Mouse (Mus musculus) heart, embryonic 14.5 days (tissue): ENCODE results near the gene Flrt1. TPM values are rescaled to one million over a fixed set of nuclear protein-coding genes. Genes with fewer than 3 reads are reported as not detected.

Source experiments
- ATAC-seq: fragments of 200-750 bp; cut with Nextera tagmentation; 2 replicates; pipeline ENCODE4 v1.8.0; 2017; ENCODE audit warnings: low read depth, moderate TSS enrichment; ENCODE audit not compliant: insufficient number of reproducible peaks, insufficient read depth, low FRiP score
- H3K27ac ChIP-seq, 2 experiments: fragments of 200-500 bp in 1 of 2; fragments of 300-500 bp in 1 of 2; sonication (generic) in 1 of 2; replicated peaks in 1 of 2; 2 replicates each; pipeline ENCODE4 v1.5.1; 2012 to 2014; ENCODE audit warnings: low read depth in 2 of 2, low read length in 2 of 2, control low read depth in 1 of 2, mild to moderate bottlenecking in 1 of 2, mixed read lengths in 1 of 2; ENCODE audit not compliant: control insufficient read depth in 1 of 2, insufficient read depth in 1 of 2
- H3K27me3 ChIP-seq: fragments of 300-500 bp; sonication (generic); 2 replicates; pipeline ENCODE4 v1.6.1; 2014; ENCODE audit warnings: mild to moderate bottlenecking, low read length, control low read depth; ENCODE audit not compliant: control insufficient read depth, insufficient read depth
- H3K36me3 ChIP-seq: fragments of 300-500 bp; sonication (generic); 2 replicates; pipeline ENCODE4 v1.6.1; 2014; ENCODE audit warnings: mild to moderate bottlenecking, control low read depth, low read length, mixed read lengths; ENCODE audit not compliant: control insufficient read depth, insufficient read depth
- H3K4me1 ChIP-seq, 2 experiments: fragments of 200-500 bp in 1 of 2; fragments of 300-500 bp in 1 of 2; sonication (generic) in 1 of 2; 2 replicates each; pipeline ENCODE4 v1.6.1; 2012 to 2014; ENCODE audit warnings: low read length in 2 of 2, control low read depth in 1 of 2, mixed read lengths in 1 of 2; ENCODE audit not compliant: control insufficient read depth in 2 of 2, insufficient read depth in 2 of 2
- H3K4me2 ChIP-seq: fragments of 300-500 bp; sonication (generic); 2 replicates; pipeline ENCODE4 v1.6.1; 2014; ENCODE audit warnings: mild to moderate bottlenecking, low read length
- H3K4me3 ChIP-seq, 2 experiments: fragments of 200-500 bp in 1 of 2; fragments of 300-500 bp in 1 of 2; sonication (generic) in 1 of 2; 2 replicates each; pipeline ENCODE4 v1.5.1; 2012 to 2014; ENCODE audit warnings: low read length in 2 of 2, mild to moderate bottlenecking in 2 of 2, control low read depth in 1 of 2, low read depth in 1 of 2, moderate library complexity in 1 of 2; ENCODE audit not compliant: control insufficient read depth in 1 of 2, insufficient read depth in 1 of 2
- H3K9ac ChIP-seq: fragments of 300-500 bp; sonication (generic); 2 replicates; pipeline ENCODE4 v1.6.1; 2014; ENCODE audit warnings: mild to moderate bottlenecking, low read length
- H3K9me3 ChIP-seq: fragments of 300-500 bp; sonication (generic); 2 replicates; pipeline ENCODE4 v1.6.1; 2016; ENCODE audit warnings: low read length, control low read depth; ENCODE audit not compliant: control insufficient read depth
- WGBS: fragments of 180-500 bp; shearing (Covaris S2); extraction: QIAGEN DNeasy Blood & Tissue Kit; methylation state at CpG from one replicate; pipeline ENCODE4 v1.1.7; 2014; 5-methylcytosine and 5-hydroxymethylcytosine counted together
- polyA plus RNA-seq: library from polyadenylated mRNA; unstranded; fragments of >200 nt; fragmentation: Nextera tagmentation; extraction: Ambion mirVana; gene quantifications from 2 replicates; pipeline ENCODE4 v1.2.1, GENCODE M21; 2014

Flrt1 gene
- polyA plus RNA-seq, 1 experiment from 2014 or later, result 1.5 TPM

- H3K9me3 ChIP-seq, result no peaks in the 10 kb centered on the region
- ATAC-seq, result no peak
- H3K4me2 ChIP-seq, result no peak overlapping the region
- H3K9ac ChIP-seq, result peak overlapping the region; percentile 42
- H3K4me3 ChIP-seq, result no peak overlapping the region
- peaks cover 12 to 13% of the 10 kb centered on the region in 2 experiments for H3K4me1 ChIP-seq
- no peaks in the 10 kb centered on the region for H3K27me3 ChIP-seq
- no peaks in the 10 kb centered on the region for H3K36me3 ChIP-seq
- peak overlapping the region; percentile 67 to 90 for H3K27ac ChIP-seq
- WGBS, result 52% methylated on average over 4 of the region's 4 CpGs
Observed at GRCm38 (mm10) chr19:7044279-7044678, 61.2 kb downstream of the Flrt1 start.

Other genes with a start within 250 kb of the Flrt1 start
- gene Ccdc88b, start 247.5 kb downstream of the Flrt1 start, polyA plus RNA-seq, result 0.22 and 0.65 TPM in 2 replicates
- gene Trmt112, start 196.0 kb downstream of the Flrt1 start, polyA plus RNA-seq, result 81.9 and 95.0 TPM in 2 replicates
- gene Prdx5, start 195.6 kb downstream of the Flrt1 start, polyA plus RNA-seq, result 192 and 210 TPM in 2 replicates
- gene Esrra, start 183.9 kb downstream of the Flrt1 start, polyA plus RNA-seq, result 14.4 and 18.0 TPM in 2 replicates
- gene Catsperz, start 180.3 kb downstream of the Flrt1 start, polyA plus RNA-seq, result 1.4 and 1.7 TPM in 2 replicates
- 0.27 and 0.46 TPM in 2 replicates for gene Kcnk4, start 171.2 kb downstream of the Flrt1 start, polyA plus RNA-seq
- 55.9 and 58.0 TPM in 2 replicates for gene Bad, start 163.9 kb downstream of the Flrt1 start, polyA plus RNA-seq
- 20.7 and 20.8 TPM in 2 replicates for gene Gpr137, start 163.2 kb downstream of the Flrt1 start, polyA plus RNA-seq
- gene Ppp1r14b, start 130.8 kb downstream of the Flrt1 start, polyA plus RNA-seq, result 170 and 184 TPM in 2 replicates
- 15.2 and 16.8 TPM in 2 replicates for gene Plcb3, start 129.3 kb downstream of the Flrt1 start, polyA plus RNA-seq
- gene Fkbp2, start 125.2 kb downstream of the Flrt1 start, polyA plus RNA-seq, result 64.2 and 65.1 TPM in 2 replicates
- gene Vegfb, start 118.1 kb downstream of the Flrt1 start, polyA plus RNA-seq, result 141 and 153 TPM in 2 replicates
- gene Dnajc4, start 113.2 kb downstream of the Flrt1 start, polyA plus RNA-seq, result 40.0 and 42.9 TPM in 2 replicates
- 29.7 and 31.8 TPM in 2 replicates for gene Nudt22, start 109.6 kb downstream of the Flrt1 start, polyA plus RNA-seq
- gene Trpt1, start 109.6 kb downstream of the Flrt1 start, polyA plus RNA-seq, result 20.0 and 22.0 TPM in 2 replicates
- 5.2 and 6.6 TPM in 2 replicates for gene Fermt3, start 86.3 kb downstream of the Flrt1 start, polyA plus RNA-seq
- 174 and 175 TPM in 2 replicates for gene Stip1, start 65.8 kb downstream of the Flrt1 start, polyA plus RNA-seq
- 50.5 and 53.0 TPM in 2 replicates for gene Macrod1, start 48.9 kb downstream of the Flrt1 start, polyA plus RNA-seq
- 151 and 153 TPM in 2 replicates for gene Otub1, start 100.6 kb upstream of the Flrt1 start, polyA plus RNA-seq
- gene Cox8a, start 111.9 kb upstream of the Flrt1 start, polyA plus RNA-seq, result 2,457 and 2,575 TPM in 2 replicates
- 55.9 and 58.5 TPM in 2 replicates for gene Naa40, start 135.5 kb upstream of the Flrt1 start, polyA plus RNA-seq
- 6.1 and 10.7 TPM in 2 replicates for gene Rcor2, start 161.6 kb upstream of the Flrt1 start, polyA plus RNA-seq
- 35.4 and 40.2 TPM in 2 replicates for gene Mark2, start 236.1 kb upstream of the Flrt1 start, polyA plus RNA-seq